Mouse (Mus musculus) liver, embryonic 14.5 days (tissue): ENCODE data around the gene Slc46a3.

Experiments
- CTCF ChIP-seq: IDR thresholded peaks from 2 replicates; pipeline ENCODE4 v1.5.1; 2016; ENCODE audit warnings: antibody characterized with exemption, low read depth, control low read depth
- EP300 ChIP-seq: IDR thresholded peaks from 2 replicates; pipeline ENCODE4 v1.6.1; 2016; ENCODE audit warnings: antibody characterized with exemption, low read depth

DNA sequence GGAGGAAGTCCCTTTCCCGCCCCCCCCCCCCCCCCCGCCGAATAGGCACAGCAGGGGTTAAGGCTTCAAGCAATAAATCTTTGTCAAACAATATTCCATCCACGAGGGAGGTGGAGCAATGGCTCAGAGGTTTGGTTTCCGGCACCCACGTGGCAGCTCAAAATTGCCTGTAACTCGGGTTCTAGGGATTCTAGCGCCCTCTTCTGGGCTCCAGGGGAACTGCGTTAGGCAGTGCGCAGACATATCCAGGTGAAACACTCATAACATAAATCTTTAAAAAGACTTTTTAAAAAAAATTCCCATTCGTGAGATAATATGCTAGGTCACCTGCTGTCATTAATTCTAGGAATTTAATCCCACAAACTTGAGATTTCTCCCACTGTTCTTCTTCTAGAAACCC lies 12.5 kb upstream of the Slc46a3 start:
- TF ChIP-seq CTCF (peak; percentile 63), EP300 (no peak)
